Mouse (Mus musculus): ENCODE measurements around the gene Sipa1l3. TPM values are rescaled to one million over a fixed set of nuclear protein-coding genes. Genes with fewer than 3 reads are reported as not detected.

Sipa1l3 gene
- polyA plus RNA-seq, 1 experiment from 2014 or later: 16.8 TPM

DNA sequence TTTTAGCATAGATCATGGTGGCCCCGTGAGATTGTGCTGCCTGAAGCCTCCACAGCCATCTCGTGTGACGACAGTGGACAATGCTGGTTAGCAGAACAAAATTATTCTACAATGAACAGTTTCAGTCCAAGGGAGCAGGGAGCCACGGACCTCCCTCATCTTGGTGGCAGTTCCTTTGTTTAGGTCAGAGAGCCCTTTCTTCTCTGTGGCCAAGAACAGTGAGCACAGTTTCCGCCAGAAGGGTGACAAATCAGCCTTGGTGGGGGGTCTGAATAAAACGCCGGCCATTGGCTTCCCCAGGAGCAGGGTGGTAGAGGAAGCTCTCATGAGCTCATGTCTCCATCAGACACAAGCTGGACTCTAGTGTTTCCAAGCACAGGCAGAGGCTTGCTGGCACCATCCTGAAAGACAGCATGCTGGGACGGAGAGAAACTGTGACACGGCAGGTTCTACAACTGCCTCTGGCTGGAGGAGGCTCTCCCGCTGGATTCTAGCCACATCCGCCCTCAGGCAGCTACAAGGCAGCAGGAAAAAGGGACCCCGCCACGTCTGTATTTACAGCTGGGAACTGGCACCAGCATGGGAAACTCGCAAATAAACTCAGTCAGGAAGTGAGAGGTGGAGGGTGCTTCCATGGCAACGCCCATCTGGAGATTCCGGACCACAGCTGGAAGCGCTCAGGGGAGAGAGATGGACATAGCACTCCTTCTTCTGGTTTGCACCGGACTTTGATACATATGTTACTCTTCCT is 65.3 kb downstream of the Sipa1l3 start:
- no peaks in the 10 kb centered on the region for H3K27me3 ChIP-seq
- WGBS: 9% methylated on average over 18 of the region's 18 CpGs
- peak overlapping the region; percentile 44; the same call in 1 of the 2 replicates for H3K9ac ChIP-seq

DNA sequence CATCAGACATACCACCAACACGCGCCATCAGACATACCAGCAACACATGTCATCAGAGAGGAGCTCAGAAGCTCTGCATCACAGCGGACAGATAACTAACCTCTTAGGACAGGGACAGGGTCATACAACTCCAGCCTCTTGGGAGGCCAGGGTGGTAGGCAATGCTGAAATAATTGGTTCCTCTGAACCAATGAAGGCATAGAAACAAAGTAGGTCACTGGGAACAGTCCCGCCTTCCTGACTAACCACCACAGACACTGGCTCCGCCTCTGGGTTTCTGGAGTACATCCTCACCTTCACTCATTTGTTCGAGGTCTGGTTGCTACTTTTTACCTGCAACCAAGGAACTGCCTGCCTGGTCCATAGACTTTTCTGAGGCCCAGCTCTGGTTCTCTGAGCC is 66.1 kb downstream of the Sipa1l3 start:
- Histone ChIP-seq H3K9me3 (no peaks in the 10 kb centered on the region), H3K36me3 (no peaks in the 10 kb centered on the region), H3K27ac (replicated peaks) (peak overlapping the region; percentile 70), H3K4me2 (peak overlapping the region; percentile 37; the same call in 1 of the 2 replicates), H3K9ac (peak overlapping the region; percentile 34; the same call in 1 of the 2 replicates), H3K4me3 (no peak overlapping the region), H3K27me3 (no peaks in the 10 kb centered on the region), H3K4me1 (replicated peaks) (peaks cover 25% of the 10 kb centered on the region)
- 86% methylated on average over 6 of the region's 6 CpGs for WGBS
- ATAC-seq (ENCODE audit: low read depth): no peak

More for the DNA sequence above, 65.3 kb downstream of the Sipa1l3 start:
- Histone ChIP-seq H3K27ac (replicated peaks) (peak overlapping the region; percentile 70), H3K9me3 (no peaks in the 10 kb centered on the region), H3K4me3 (0 out of 2 replicates have a peak overlapping the region, but pooled peaks have one; percentile 2), H3K4me2 (peak overlapping the region; percentile 37), H3K36me3 (no peaks in the 10 kb centered on the region), H3K4me1 (replicated peaks) (peaks cover 25% of the 10 kb centered on the region)
- ATAC-seq (ENCODE audit: low read depth): peak; percentile 74

DNA sequence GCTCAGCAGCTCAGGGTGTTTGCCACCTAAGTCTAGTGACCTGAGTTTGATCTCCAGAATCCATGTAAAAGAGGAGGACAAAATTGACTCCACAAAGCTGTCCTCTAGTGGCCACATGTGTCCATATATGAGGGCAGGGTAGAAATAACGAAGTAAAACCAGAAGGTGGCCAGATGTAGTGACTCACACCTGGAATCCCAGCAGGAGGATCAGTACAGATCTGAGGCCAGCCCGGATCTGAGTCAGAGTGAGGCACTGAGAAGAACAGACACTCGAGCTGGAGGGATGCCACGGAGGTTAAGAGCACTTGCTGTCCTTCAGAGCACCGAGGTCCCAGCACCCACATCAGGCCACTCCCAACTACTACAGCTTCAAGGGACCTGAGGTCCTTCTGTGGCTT is 68.3 kb downstream of the Sipa1l3 start:
- ATAC-seq (ENCODE audit: low read depth): no peak
- no peak overlapping the region for H3K4me2 ChIP-seq
- H3K9ac ChIP-seq: no peak overlapping the region
- H3K4me3 ChIP-seq: no peak overlapping the region
- WGBS: 82% methylated on average over 5 of the region's 5 CpGs
- no peaks in the 10 kb centered on the region for H3K27me3 ChIP-seq
- H3K9me3 ChIP-seq: no peaks in the 10 kb centered on the region
- no peaks in the 10 kb centered on the region for H3K36me3 ChIP-seq
- peaks cover 25% of the 10 kb centered on the region for H3K4me1 ChIP-seq (replicated peaks)
- H3K27ac ChIP-seq (replicated peaks): no peak overlapping the region

DNA sequence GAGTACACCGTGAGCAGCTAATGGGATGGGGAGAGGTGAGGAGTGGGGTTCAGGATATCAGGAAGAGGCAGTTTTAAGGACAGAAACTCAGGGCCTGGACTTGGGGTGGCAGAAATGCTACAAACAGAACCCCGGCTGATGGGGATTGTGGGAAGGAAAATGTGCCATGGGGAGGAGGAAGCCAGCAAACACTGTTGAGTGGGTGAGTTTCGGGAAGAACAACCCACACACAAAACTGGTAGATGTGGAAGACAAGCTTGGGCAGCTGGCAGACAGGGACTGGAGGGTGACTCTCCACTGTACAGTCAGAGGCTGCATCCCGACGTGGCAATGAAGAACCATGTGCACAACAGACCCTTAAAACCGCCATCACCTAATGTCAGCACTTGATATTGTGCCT is 69.6 kb downstream of the Sipa1l3 start:
- Histone ChIP-seq H3K9me3 (no peaks in the 10 kb centered on the region), H3K4me3 (no peak overlapping the region), H3K27me3 (no peaks in the 10 kb centered on the region), H3K36me3 (no peaks in the 10 kb centered on the region), H3K9ac (no peak overlapping the region), H3K4me2 (no peak overlapping the region), H3K4me1 (replicated peaks) (peaks cover 32% of the 10 kb centered on the region), H3K27ac (replicated peaks) (no peak overlapping the region)
- ATAC-seq (ENCODE audit: low read depth): no peak
- WGBS: 89% methylated on average over 6 of the region's 6 CpGs

DNA sequence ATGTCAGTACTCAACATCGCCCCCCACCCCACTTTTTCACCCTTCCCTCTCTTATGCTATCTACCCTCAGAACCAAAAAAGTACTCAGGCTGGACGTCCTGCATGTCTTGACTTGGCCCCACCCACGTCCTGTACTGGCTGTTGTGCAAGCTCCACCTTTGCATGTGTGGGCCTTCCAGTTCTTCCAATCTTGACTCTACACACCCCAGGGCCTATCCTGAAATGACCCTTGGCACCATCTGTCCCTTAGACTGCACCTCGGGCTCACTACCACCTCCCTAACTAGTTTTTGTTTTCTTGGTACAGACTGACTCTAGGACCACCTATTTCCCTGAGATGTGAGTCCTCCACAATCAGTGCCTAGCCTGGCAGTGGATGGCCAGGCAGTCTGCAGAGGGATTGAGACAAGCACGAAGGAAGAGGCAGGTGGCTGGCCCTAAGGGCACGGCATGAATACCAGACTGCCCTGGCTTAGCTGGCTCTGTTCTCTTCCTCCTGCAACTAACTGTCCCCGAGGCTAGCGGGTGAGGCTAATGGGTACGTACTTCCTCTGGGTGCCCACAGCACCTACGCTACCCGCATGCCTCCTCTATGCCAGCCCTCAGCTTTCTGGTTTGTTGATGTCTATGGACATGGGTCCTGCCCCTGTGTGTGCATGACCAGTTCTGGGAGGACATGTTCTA is 71.2 kb downstream of the Sipa1l3 start:
- Histone ChIP-seq H3K9me3 (no peaks in the 10 kb centered on the region), H3K27ac (replicated peaks) (no peak overlapping the region), H3K4me2 (no peak overlapping the region), H3K4me1 (replicated peaks) (peaks cover 25% of the 10 kb centered on the region), H3K36me3 (no peaks in the 10 kb centered on the region), H3K4me3 (no peak overlapping the region), H3K27me3 (no peaks in the 10 kb centered on the region), H3K9ac (no peak overlapping the region)
- ATAC-seq (ENCODE audit: low read depth): no peak
- WGBS: 90% methylated on average over 11 of the region's 11 CpGs

DNA sequence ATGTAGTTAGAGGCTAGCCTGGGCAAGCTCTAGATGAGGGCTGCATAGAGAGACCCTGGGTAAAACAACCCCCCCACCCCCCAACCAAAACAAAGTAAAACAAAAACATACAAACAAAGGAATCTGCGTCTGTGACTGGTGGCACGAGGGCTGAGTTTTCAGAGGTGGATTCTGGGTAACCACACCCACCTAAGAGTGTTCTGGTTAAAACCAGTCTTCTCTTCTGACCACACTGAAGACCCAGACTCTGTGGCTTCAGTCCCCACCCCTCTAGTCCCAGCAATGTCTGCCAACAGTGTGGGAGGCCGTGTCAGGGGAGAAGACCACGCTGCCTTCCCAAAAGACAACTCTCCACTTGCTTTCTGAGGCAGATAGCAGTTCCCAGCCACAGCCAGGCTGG is 72.3 kb downstream of the Sipa1l3 start:
- Histone ChIP-seq H3K9ac (no peak overlapping the region), H3K36me3 (no peaks in the 10 kb centered on the region), H3K4me3 (no peak overlapping the region), H3K9me3 (no peaks in the 10 kb centered on the region), H3K27ac (replicated peaks) (no peak overlapping the region), H3K4me1 (replicated peaks) (peaks cover 27% of the 10 kb centered on the region), H3K4me2 (no peak overlapping the region), H3K27me3 (no peaks in the 10 kb centered on the region)
- WGBS: 94% methylated on average over 4 of the region's 4 CpGs
- ATAC-seq (ENCODE audit: low read depth): no peak

DNA sequence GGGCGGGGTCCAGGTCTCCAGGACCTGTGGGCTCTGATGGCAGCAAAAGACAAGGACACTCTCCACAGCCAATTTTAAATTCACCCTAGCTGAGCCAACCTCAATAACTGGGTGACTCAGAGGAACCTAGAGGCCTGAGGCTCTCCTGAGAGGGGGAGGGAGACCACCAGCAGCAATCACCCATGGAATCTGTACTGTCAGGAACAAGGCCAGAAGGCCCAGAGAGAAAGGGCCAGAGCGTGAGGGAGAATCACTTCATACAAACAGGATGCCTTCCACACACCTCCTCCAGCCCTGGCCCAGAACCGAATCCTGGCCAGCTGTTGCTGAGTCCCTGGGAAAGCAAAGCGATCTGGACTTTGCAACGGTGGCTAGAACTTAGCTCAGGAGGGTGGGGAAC is 73.9 kb downstream of the Sipa1l3 start:
- Histone ChIP-seq H3K4me2 (no peak overlapping the region), H3K4me1 (replicated peaks) (peaks cover 30% of the 10 kb centered on the region), H3K9ac (no peak overlapping the region), H3K27ac (replicated peaks) (peak overlapping the region; percentile 2), H3K27me3 (no peaks in the 10 kb centered on the region), H3K36me3 (no peaks in the 10 kb centered on the region), H3K9me3 (no peaks in the 10 kb centered on the region), H3K4me3 (no peak overlapping the region)
- no peak for ATAC-seq (ENCODE audit: low read depth)
- 81% methylated on average over 5 of the region's 5 CpGs for WGBS

DNA sequence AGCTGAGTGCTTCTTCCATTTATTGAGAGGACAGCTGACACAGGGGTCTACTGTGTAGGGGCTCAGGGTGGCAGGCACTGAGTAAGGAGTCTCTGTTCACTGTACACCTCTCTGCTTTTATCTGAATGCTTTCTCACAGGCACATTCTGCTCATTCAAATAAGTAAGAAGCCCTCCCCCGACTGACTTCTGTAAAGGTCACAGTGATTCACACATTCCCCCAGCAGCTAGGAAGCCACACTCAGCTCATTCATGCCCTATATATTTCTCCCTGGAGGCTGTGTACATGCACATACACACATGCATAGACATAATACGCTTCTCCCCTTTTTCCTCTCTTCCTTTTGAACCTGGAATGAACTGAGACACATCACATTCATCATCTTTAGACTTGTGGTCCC is 74.4 kb downstream of the Sipa1l3 start:
- H3K4me2 ChIP-seq: no peak overlapping the region
- peak overlapping the region; percentile 2 for H3K27ac ChIP-seq (replicated peaks)
- H3K4me3 ChIP-seq: no peak overlapping the region
- H3K9ac ChIP-seq: no peak overlapping the region
- no peak for ATAC-seq (ENCODE audit: low read depth)
- H3K4me1 ChIP-seq (replicated peaks): peaks cover 30% of the 10 kb centered on the region
- no peaks in the 10 kb centered on the region for H3K36me3 ChIP-seq
- WGBS: 59% methylated on average over 2 of the region's 2 CpGs
- H3K27me3 ChIP-seq: no peaks in the 10 kb centered on the region
- H3K9me3 ChIP-seq: no peaks in the 10 kb centered on the region

DNA sequence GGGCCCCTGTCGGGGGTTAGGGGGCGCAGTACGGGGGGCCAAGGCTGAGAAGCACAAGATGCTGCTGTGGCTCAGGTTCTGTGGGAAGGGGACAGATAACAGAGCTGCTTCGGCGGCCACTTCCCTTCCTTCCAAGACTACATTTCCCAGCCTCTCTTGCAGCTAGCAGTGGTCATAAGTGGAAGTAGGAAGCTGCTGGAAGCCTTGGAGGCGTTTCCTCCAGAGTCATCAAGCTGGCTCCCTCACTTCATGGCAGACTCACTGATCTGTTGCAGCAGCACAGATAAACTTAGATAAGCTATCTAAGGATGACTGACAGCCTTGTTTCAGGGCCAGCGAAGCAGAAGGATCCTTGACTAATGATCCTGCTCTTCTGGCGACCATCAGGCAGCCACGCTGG is 76.6 kb downstream of the Sipa1l3 start:
- 78% methylated on average over 9 of the region's 9 CpGs for WGBS
- Histone ChIP-seq H3K9ac (no peak overlapping the region), H3K4me1 (replicated peaks) (peaks cover 44% of the 10 kb centered on the region), H3K4me2 (no peak overlapping the region), H3K4me3 (no peak overlapping the region), H3K27ac (replicated peaks) (no peak overlapping the region), H3K9me3 (no peaks in the 10 kb centered on the region), H3K36me3 (0 out of 2 replicates have a peak, but pooled peaks cover 3% of the 10 kb centered on the region), H3K27me3 (no peaks in the 10 kb centered on the region)
- ATAC-seq (ENCODE audit: low read depth): no peak

DNA sequence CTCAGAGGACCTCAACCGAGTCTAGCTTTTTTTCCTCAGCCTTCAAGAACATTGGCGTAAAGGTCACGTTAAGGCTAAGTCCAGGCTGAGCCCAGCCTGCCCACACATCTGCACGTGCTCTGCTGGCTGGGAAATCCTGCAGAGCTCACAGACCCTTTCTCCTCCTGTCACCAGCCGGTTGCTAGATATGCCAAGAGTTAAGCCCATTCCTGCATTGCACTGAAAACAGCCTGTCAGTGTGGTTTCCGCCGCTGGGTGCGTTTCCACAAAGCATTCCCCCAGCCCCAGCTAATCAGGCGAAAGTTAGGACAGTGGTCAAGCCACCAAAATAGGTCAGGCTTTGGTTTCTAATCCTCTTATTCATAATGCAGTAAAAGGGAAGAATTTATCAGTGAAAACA is 77.3 kb downstream of the Sipa1l3 start:
- 0 out of 2 replicates have a peak, but pooled peaks cover 3% of the 10 kb centered on the region for H3K36me3 ChIP-seq
- H3K9ac ChIP-seq: no peak overlapping the region
- 75% methylated on average over 9 of the region's 9 CpGs for WGBS
- H3K4me3 ChIP-seq: no peak overlapping the region
- no peaks in the 10 kb centered on the region for H3K27me3 ChIP-seq
- no peak overlapping the region for H3K4me2 ChIP-seq
- no peak for ATAC-seq (ENCODE audit: low read depth)
- H3K4me1 ChIP-seq (replicated peaks): peaks cover 44% of the 10 kb centered on the region
- no peak overlapping the region for H3K27ac ChIP-seq (replicated peaks)
- no peaks in the 10 kb centered on the region for H3K9me3 ChIP-seq

DNA sequence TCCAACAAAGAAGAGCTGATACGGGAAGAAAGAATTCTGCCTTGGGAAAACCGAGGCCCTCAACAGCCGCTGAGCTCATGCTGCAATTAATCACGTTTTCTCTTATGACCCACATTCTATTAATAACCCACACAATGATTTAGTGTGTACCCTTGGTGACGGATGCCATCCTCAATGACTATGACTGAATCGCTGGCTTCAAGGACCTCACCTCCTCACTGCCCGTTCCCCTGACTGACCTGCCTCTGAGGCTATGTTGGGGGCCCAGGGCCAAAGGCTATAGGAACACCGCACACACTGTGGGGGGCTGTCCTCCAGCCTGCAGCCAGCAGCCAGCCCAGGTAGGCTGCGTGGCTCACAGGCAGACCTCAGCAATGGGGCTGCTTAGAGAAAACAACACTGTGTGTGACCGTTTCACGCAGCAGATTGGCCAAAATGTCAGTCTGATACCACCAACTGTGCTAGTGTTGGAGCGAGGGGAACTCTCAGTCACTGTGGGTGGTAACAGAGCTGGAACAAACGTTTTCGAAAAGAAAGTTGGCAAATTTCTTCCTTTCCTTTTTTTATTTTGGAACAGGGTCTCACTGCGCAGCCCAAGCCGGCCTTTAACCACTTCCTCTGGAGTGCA is 79.7 kb downstream of the Sipa1l3 start:
- peaks cover 33% of the 10 kb centered on the region for H3K4me1 ChIP-seq (replicated peaks)
- no peak overlapping the region for H3K9ac ChIP-seq
- no peak overlapping the region for H3K4me2 ChIP-seq
- no peak overlapping the region for H3K4me3 ChIP-seq
- H3K9me3 ChIP-seq: no peaks in the 10 kb centered on the region
- H3K27me3 ChIP-seq: no peaks in the 10 kb centered on the region
- H3K36me3 ChIP-seq: 0 out of 2 replicates have a peak, but pooled peaks cover 3% of the 10 kb centered on the region
- ATAC-seq (ENCODE audit: low read depth): no peak
- H3K27ac ChIP-seq (replicated peaks): peak overlapping the region; percentile 9; the same call in 1 of the 2 replicates
- 82% methylated on average over 16 of the region's 16 CpGs for WGBS

DNA sequence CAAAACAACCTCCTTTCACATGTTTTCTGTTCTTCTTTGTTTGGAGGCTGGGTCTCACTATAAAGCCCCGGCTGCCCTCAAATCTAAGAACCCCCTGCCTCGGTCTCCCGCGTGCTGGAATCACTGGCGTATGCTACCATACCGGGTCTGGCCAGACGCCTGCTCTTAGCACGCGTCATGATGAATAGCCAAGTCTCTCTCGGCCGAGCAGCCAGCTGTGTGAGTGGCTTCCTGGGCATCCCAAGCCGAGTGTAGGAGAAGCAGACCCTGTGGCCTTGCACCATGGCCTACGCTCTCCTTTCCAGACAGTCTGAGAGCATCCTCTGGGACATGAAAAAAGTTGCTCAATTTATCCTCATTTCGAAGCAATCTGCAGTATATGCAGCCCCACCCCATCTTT is 80.2 kb downstream of the Sipa1l3 start:
- Histone ChIP-seq H3K4me3 (no peak overlapping the region), H3K27ac (replicated peaks) (0 out of 2 replicates have a peak overlapping the region, but pooled peaks have one; percentile 9), H3K27me3 (no peaks in the 10 kb centered on the region), H3K9ac (no peak overlapping the region), H3K4me1 (replicated peaks) (peaks cover 38% of the 10 kb centered on the region), H3K36me3 (0 out of 2 replicates have a peak, but pooled peaks cover 3% of the 10 kb centered on the region), H3K9me3 (no peaks in the 10 kb centered on the region), H3K4me2 (no peak overlapping the region)
- 81% methylated on average over 14 of the region's 14 CpGs for WGBS
- no peak for ATAC-seq (ENCODE audit: low read depth)
